Mouse (Mus musculus) E14TG2a.4 (cell line): ENCODE measurements around the gene Nfatc4.

Experiments used
- CTCF ChIP-seq: conservative IDR thresholded peaks from 2 replicates; pipeline ENCODE4 v1.5.1; 2014; ENCODE audit warnings: low read length
- NANOG ChIP-seq: IDR thresholded peaks from 2 replicates; pipeline ENCODE4 v1.6.1; 2014; ENCODE audit warnings: borderline replicate concordance, low read length, mixed read lengths

DNA sequence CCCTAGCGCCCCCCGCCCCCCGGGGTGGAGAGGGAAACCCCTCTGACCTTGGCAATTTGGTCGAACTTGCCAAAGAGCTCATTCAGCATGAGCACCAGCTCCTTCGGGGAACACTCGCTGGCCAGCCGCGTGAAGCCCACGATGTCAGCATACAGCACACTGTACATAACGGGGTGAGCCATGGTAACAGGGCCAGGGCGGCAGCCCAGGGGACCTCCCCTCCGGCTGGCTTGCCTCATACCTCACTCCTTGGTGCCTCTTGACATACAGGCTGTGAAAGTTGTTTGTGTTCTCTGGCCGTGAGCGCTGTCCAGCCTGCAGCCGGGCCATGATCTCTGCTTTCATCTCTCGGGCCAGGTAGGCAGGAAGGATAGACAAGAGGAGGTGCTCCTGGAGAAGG lies 43.3 kb upstream of the Nfatc4 start:
- TF ChIP-seq CTCF: no peak
- TF ChIP-seq NANOG: no peak
